Mouse (Mus musculus): Measurements from ENCODE around the gene Ntrk3. TPM values are rescaled to one million over a fixed set of nuclear protein-coding genes. Genes with fewer than 3 reads are reported as not detected.

The Ntrk3 gene
- polyA plus RNA-seq, 1 experiment from 2014 or later = 1.3 TPM

GRCm38 (mm10) chr7:78565386-78565785 is 172.4 kb downstream of the Ntrk3 start:
- Histone ChIP-seq H3K4me2 (ENCODE audit: low read length) (no peak overlapping the region), H3K9me3 (replicated peaks; ENCODE audit: low read length) (no peaks in the 10 kb centered on the region), H3K27ac (no peak overlapping the region), H3K4me3 (replicated peaks; ENCODE audit: low read depth, low read length) (no peak overlapping the region), H3K4me1 (replicated peaks; ENCODE audit: insufficient read depth, low read length) (no peaks in the 10 kb centered on the region), H3K27me3 (ENCODE audit: insufficient read depth, low read length) (no peaks in the 10 kb centered on the region), H3K36me3 (ENCODE audit: insufficient read depth, low read length) (no peaks in the 10 kb centered on the region), H3K9ac (ENCODE audit: low read depth, low read length) (no peak overlapping the region)
- no peak for TF ChIP-seq CTCF (IDR thresholded peaks at IDR 0.05; ENCODE audit: low read depth)
- 74% methylated on average over 3 of the region's 3 CpGs for WGBS
- ATAC-seq (replicated peaks; ENCODE audit: low FRiP score, low read depth) (no peak), DNase-seq (ENCODE audit: low spot score) (no peak)

- Histone ChIP-seq H3K27me3 (ENCODE audit: insufficient read depth, low read length) (no peaks in the 10 kb centered on the region), H3K4me1 (replicated peaks; ENCODE audit: insufficient read depth, low read length) (no peaks in the 10 kb centered on the region), H3K27ac (no peak overlapping the region), H3K4me2 (ENCODE audit: low read length) (no peak overlapping the region), H3K4me3 (replicated peaks; ENCODE audit: low read depth, low read length) (no peak overlapping the region), H3K9me3 (replicated peaks; ENCODE audit: low read length) (no peaks in the 10 kb centered on the region), H3K36me3 (ENCODE audit: insufficient read depth, low read length) (no peaks in the 10 kb centered on the region), H3K9ac (ENCODE audit: low read depth, low read length) (no peak overlapping the region)
- no peak for TF ChIP-seq CTCF (IDR thresholded peaks at IDR 0.05; ENCODE audit: low read depth)
- 83% methylated on average over 5 of the region's 5 CpGs for WGBS
- DNase-seq (ENCODE audit: low spot score) = no peak
- ATAC-seq (replicated peaks; ENCODE audit: low FRiP score, low read depth) = no peak
These were observed 179.3 kb downstream of the Ntrk3 start for GRCm38 (mm10) chr7:78558503-78558902.

- ATAC-seq (replicated peaks; ENCODE audit: low FRiP score, low read depth) = no peak
- no peak overlapping the region for H3K4me2 ChIP-seq (ENCODE audit: low read length)
- 45% methylated on average over 5 of the region's 5 CpGs for WGBS
- no peak overlapping the region for H3K27ac ChIP-seq
- no peak overlapping the region for H3K4me3 ChIP-seq (replicated peaks; ENCODE audit: low read depth, low read length)
- H3K9me3 ChIP-seq (replicated peaks; ENCODE audit: low read length) = no peaks in the 10 kb centered on the region
- no peaks in the 10 kb centered on the region for H3K36me3 ChIP-seq (ENCODE audit: insufficient read depth, low read length)
- peak; percentile 47 for DNase-seq (ENCODE audit: low spot score)
- no peaks in the 10 kb centered on the region for H3K27me3 ChIP-seq (ENCODE audit: insufficient read depth, low read length)
- no peak overlapping the region for H3K9ac ChIP-seq (ENCODE audit: low read depth, low read length)
- TF ChIP-seq CTCF (IDR thresholded peaks at IDR 0.05; ENCODE audit: low read depth) = no peak
- H3K4me1 ChIP-seq (replicated peaks; ENCODE audit: insufficient read depth, low read length) = no peaks in the 10 kb centered on the region
These were observed 182.3 kb downstream of the Ntrk3 start for GRCm38 (mm10) chr7:78555532-78555931.

GRCm38 (mm10) chr7:78549461-78549860 is 188.4 kb downstream of the Ntrk3 start:
- Histone ChIP-seq H3K27me3 (ENCODE audit: insufficient read depth, low read length) (no peaks in the 10 kb centered on the region), H3K4me2 (ENCODE audit: low read length) (no peak overlapping the region), H3K9me3 (replicated peaks; ENCODE audit: low read length) (no peaks in the 10 kb centered on the region), H3K4me1 (replicated peaks; ENCODE audit: insufficient read depth, low read length) (no peaks in the 10 kb centered on the region), H3K27ac (no peak overlapping the region), H3K36me3 (ENCODE audit: insufficient read depth, low read length) (no peaks in the 10 kb centered on the region), H3K9ac (ENCODE audit: low read depth, low read length) (no peak overlapping the region), H3K4me3 (replicated peaks; ENCODE audit: low read depth, low read length) (no peak overlapping the region)
- DNase-seq (ENCODE audit: low spot score) (no peak), ATAC-seq (replicated peaks; ENCODE audit: low FRiP score, low read depth) (no peak)
- 90% methylated on average over 8 of the region's 8 CpGs for WGBS
- no peak for TF ChIP-seq CTCF (IDR thresholded peaks at IDR 0.05; ENCODE audit: low read depth)

- H3K27me3 ChIP-seq (ENCODE audit: insufficient read depth, low read length) = no peaks in the 10 kb centered on the region
- H3K36me3 ChIP-seq (ENCODE audit: insufficient read depth, low read length) = no peaks in the 10 kb centered on the region
- no peaks in the 10 kb centered on the region for H3K9me3 ChIP-seq (replicated peaks; ENCODE audit: low read length)
- no peak overlapping the region for H3K27ac ChIP-seq
- H3K9ac ChIP-seq (ENCODE audit: low read depth, low read length) = no peak overlapping the region
- DNase-seq (ENCODE audit: low spot score) = no peak
- ATAC-seq (replicated peaks; ENCODE audit: low FRiP score, low read depth) = no peak
- WGBS = 78% methylated on average over 5 of the region's 5 CpGs
- H3K4me1 ChIP-seq (replicated peaks; ENCODE audit: insufficient read depth, low read length) = no peaks in the 10 kb centered on the region
- no peak overlapping the region for H3K4me2 ChIP-seq (ENCODE audit: low read length)
- H3K4me3 ChIP-seq (replicated peaks; ENCODE audit: low read depth, low read length) = no peak overlapping the region
- no peak for TF ChIP-seq CTCF (IDR thresholded peaks at IDR 0.05; ENCODE audit: low read depth)
These were observed 189.1 kb downstream of the Ntrk3 start for GRCm38 (mm10) chr7:78548721-78549120.

GRCm38 (mm10) chr7:78546551-78546950 is 191.3 kb downstream of the Ntrk3 start:
- no peaks in the 10 kb centered on the region for H3K4me1 ChIP-seq (replicated peaks; ENCODE audit: insufficient read depth, low read length)
- H3K36me3 ChIP-seq (ENCODE audit: insufficient read depth, low read length) = no peaks in the 10 kb centered on the region
- no peak for TF ChIP-seq CTCF (IDR thresholded peaks at IDR 0.05; ENCODE audit: low read depth)
- H3K9me3 ChIP-seq (replicated peaks; ENCODE audit: low read length) = no peaks in the 10 kb centered on the region
- H3K4me2 ChIP-seq (ENCODE audit: low read length) = no peak overlapping the region
- no peak for ATAC-seq (replicated peaks; ENCODE audit: low FRiP score, low read depth)
- no peak overlapping the region for H3K9ac ChIP-seq (ENCODE audit: low read depth, low read length)
- no peak overlapping the region for H3K27ac ChIP-seq
- H3K4me3 ChIP-seq (replicated peaks; ENCODE audit: low read depth, low read length) = no peak overlapping the region
- no peaks in the 10 kb centered on the region for H3K27me3 ChIP-seq (ENCODE audit: insufficient read depth, low read length)
- DNase-seq (ENCODE audit: low spot score) = no peak
- WGBS = 65% methylated on average over 10 of the region's 10 CpGs

GRCm38 (mm10) chr7:78542468-78542867 is 195.3 kb downstream of the Ntrk3 start:
- H3K9ac ChIP-seq (ENCODE audit: low read depth, low read length) = no peak overlapping the region
- DNase-seq (ENCODE audit: low spot score) (no peak), ATAC-seq (replicated peaks; ENCODE audit: low FRiP score, low read depth) (no peak)
- H3K4me3 ChIP-seq (replicated peaks; ENCODE audit: low read depth, low read length) = no peak overlapping the region
- H3K4me1 ChIP-seq (replicated peaks; ENCODE audit: insufficient read depth, low read length) = no peaks in the 10 kb centered on the region
- WGBS = 73% methylated on average over 4 of the region's 4 CpGs
- no peaks in the 10 kb centered on the region for H3K27me3 ChIP-seq (ENCODE audit: insufficient read depth, low read length)
- no peak overlapping the region for H3K27ac ChIP-seq
- H3K36me3 ChIP-seq (ENCODE audit: insufficient read depth, low read length) = no peaks in the 10 kb centered on the region
- H3K4me2 ChIP-seq (ENCODE audit: low read length) = no peak overlapping the region
- no peak for TF ChIP-seq CTCF (IDR thresholded peaks at IDR 0.05; ENCODE audit: low read depth)
- H3K9me3 ChIP-seq (replicated peaks; ENCODE audit: low read length) = no peaks in the 10 kb centered on the region

Data from kidney, postnatal 0 days (tissue).